Mouse (Mus musculus) hindbrain, embryonic 10.5 days (tissue): ENCODE data around the gene Fam207a. TPM values are rescaled to one million over a fixed set of nuclear protein-coding genes. Genes with fewer than 3 reads are reported as not detected.

Experiments
- DNase-seq: peaks from one replicate; pipeline ENCODE4 v3.0.0-alpha.2; 2017; ENCODE audit warnings: low spot score
- H3K27ac ChIP-seq: fragments of 300-500 bp; sonication (generic); 2 replicates; pipeline ENCODE4 v1.5.1; 2016; ENCODE audit warnings: mild to moderate bottlenecking, moderate library complexity
- H3K27me3 ChIP-seq: fragments of 300-500 bp; sonication (generic); 2 replicates; pipeline ENCODE4 v1.6.1; 2016; ENCODE audit warnings: mild to moderate bottlenecking; ENCODE audit not compliant: poor library complexity, insufficient read depth, severe bottlenecking
- H3K36me3 ChIP-seq: fragments of 300-500 bp; sonication (generic); 2 replicates; pipeline ENCODE4 v1.6.1; 2016; ENCODE audit warnings: mild to moderate bottlenecking, moderate library complexity
- H3K4me1 ChIP-seq: fragments of 300-500 bp; sonication (generic); replicated peaks from 2 replicates; pipeline ENCODE4 v1.6.1; 2016; ENCODE audit warnings: mild to moderate bottlenecking
- H3K4me3 ChIP-seq: fragments of 300-500 bp; sonication (generic); 2 replicates; pipeline ENCODE4 v1.5.1; 2016; ENCODE audit warnings: mild to moderate bottlenecking, moderate library complexity
- H3K9me3 ChIP-seq: fragments of 300-500 bp; sonication (generic); 2 replicates; pipeline ENCODE4 v1.6.1; 2016; ENCODE audit warnings: mild to moderate bottlenecking, moderate library complexity
- WGBS: fragments of 180-500 bp; shearing (Covaris S2); methylation state at CpG from one replicate; pipeline ENCODE4 v1.1.7; 2016; 5-methylcytosine and 5-hydroxymethylcytosine counted together
- polyA plus RNA-seq: library from polyadenylated mRNA; unstranded; fragments of >200 nt; fragmentation: Nextera tagmentation; extraction: Ambion mirVana; gene quantifications from 2 replicates; pipeline ENCODE4 v1.2.1, GENCODE M21; 2016

Fam207a gene
- polyA plus RNA-seq, 1 experiment from 2014 or later = 50.0 TPM

GRCm38 (mm10) chr10:77481814-77482213, 33.8 kb downstream of the Fam207a start:
- H3K4me3 ChIP-seq = no peak overlapping the region
- no peak overlapping the region for H3K27ac ChIP-seq
- H3K36me3 ChIP-seq = peaks cover 15% of the 10 kb centered on the region
- 0 out of 2 replicates have a peak, but pooled peaks cover 5% of the 10 kb centered on the region for H3K4me1 ChIP-seq
- H3K9me3 ChIP-seq = no peaks in the 10 kb centered on the region
- H3K27me3 ChIP-seq = no peaks in the 10 kb centered on the region
- DNase-seq = no peak

GRCm38 (mm10) chr10:77479972-77480371, 35.6 kb downstream of the Fam207a start:
- Histone ChIP-seq H3K36me3 (no peaks in the 10 kb centered on the region), H3K27me3 (no peaks in the 10 kb centered on the region), H3K27ac (no peak overlapping the region), H3K4me1 (0 out of 2 replicates have a peak, but pooled peaks cover 5% of the 10 kb centered on the region), H3K4me3 (no peak overlapping the region), H3K9me3 (no peaks in the 10 kb centered on the region)
- WGBS = 91% methylated on average over 1 of the region's 1 CpGs
- DNase-seq = no peak

- H3K27me3 ChIP-seq = no peaks in the 10 kb centered on the region
- H3K4me3 ChIP-seq = no peak overlapping the region
- no peaks in the 10 kb centered on the region for H3K9me3 ChIP-seq
- WGBS = 93% methylated on average over 3 of the region's 3 CpGs
- H3K27ac ChIP-seq = no peak overlapping the region
- no peaks in the 10 kb centered on the region for H3K4me1 ChIP-seq
- no peak for DNase-seq
- H3K36me3 ChIP-seq = no peaks in the 10 kb centered on the region
These were observed 38.7 kb downstream of the Fam207a start for GRCm38 (mm10) chr10:77476907-77477306.

GRCm38 (mm10) chr10:77472188-77472587, 43.4 kb downstream of the Fam207a start:
- H3K27ac ChIP-seq = no peak overlapping the region
- DNase-seq = no peak
- peaks cover 5% of the 10 kb centered on the region; the same call in 1 of the 2 replicates for H3K4me1 ChIP-seq
- no peaks in the 10 kb centered on the region for H3K9me3 ChIP-seq
- H3K27me3 ChIP-seq = no peaks in the 10 kb centered on the region
- no peak overlapping the region for H3K4me3 ChIP-seq
- WGBS = 69% methylated on average over 5 of the region's 5 CpGs
- no peaks in the 10 kb centered on the region for H3K36me3 ChIP-seq

GRCm38 (mm10) chr10:77471512-77471911, 44.1 kb downstream of the Fam207a start:
- Histone ChIP-seq H3K9me3 (no peaks in the 10 kb centered on the region), H3K36me3 (no peaks in the 10 kb centered on the region), H3K4me3 (no peak overlapping the region), H3K4me1 (peaks cover 5% of the 10 kb centered on the region; the same call in 1 of the 2 replicates), H3K27me3 (no peaks in the 10 kb centered on the region), H3K27ac (no peak overlapping the region)
- DNase-seq = no peak
- WGBS = 85% methylated on average over 7 of the region's 7 CpGs

- Histone ChIP-seq H3K27me3 (no peaks in the 10 kb centered on the region), H3K9me3 (no peaks in the 10 kb centered on the region), H3K4me3 (no peak overlapping the region), H3K27ac (no peak overlapping the region), H3K4me1 (peaks cover 5% of the 10 kb centered on the region; the same call in 1 of the 2 replicates), H3K36me3 (no peaks in the 10 kb centered on the region)
- DNase-seq = no peak
- WGBS = 81% methylated on average over 3 of the region's 3 CpGs
These were observed 44.8 kb downstream of the Fam207a start for GRCm38 (mm10) chr10:77470763-77471162.

- peak overlapping the region; percentile 40; the same call in 1 of the 2 replicates for H3K27ac ChIP-seq
- no peaks in the 10 kb centered on the region for H3K27me3 ChIP-seq
- no peak for DNase-seq
- no peaks in the 10 kb centered on the region for H3K36me3 ChIP-seq
- H3K4me3 ChIP-seq = no peak overlapping the region
- 69% methylated on average over 4 of the region's 4 CpGs for WGBS
- no peaks in the 10 kb centered on the region for H3K9me3 ChIP-seq
- peaks cover 5% of the 10 kb centered on the region; the same call in 1 of the 2 replicates for H3K4me1 ChIP-seq
These were observed 46.9 kb downstream of the Fam207a start for GRCm38 (mm10) chr10:77468675-77469074.

- Histone ChIP-seq H3K9me3 (no peaks in the 10 kb centered on the region), H3K4me3 (no peak overlapping the region), H3K27ac (no peak overlapping the region), H3K27me3 (no peaks in the 10 kb centered on the region), H3K36me3 (no peaks in the 10 kb centered on the region), H3K4me1 (peaks cover 5% of the 10 kb centered on the region; the same call in 1 of the 2 replicates)
- no peak for DNase-seq
- WGBS = 87% methylated on average over 6 of the region's 6 CpGs
These were observed 48.2 kb downstream of the Fam207a start for GRCm38 (mm10) chr10:77467407-77467806.

- no peaks in the 10 kb centered on the region for H3K27me3 ChIP-seq
- H3K9me3 ChIP-seq = no peaks in the 10 kb centered on the region
- WGBS = 87% methylated on average over 5 of the region's 5 CpGs
- H3K4me3 ChIP-seq = no peak overlapping the region
- no peak for DNase-seq
- H3K4me1 ChIP-seq = peaks cover 5% of the 10 kb centered on the region; the same call in 1 of the 2 replicates
- H3K36me3 ChIP-seq = no peaks in the 10 kb centered on the region
- no peak overlapping the region for H3K27ac ChIP-seq
These were observed 49.7 kb downstream of the Fam207a start for GRCm38 (mm10) chr10:77465902-77466301.

- Histone ChIP-seq H3K36me3 (no peaks in the 10 kb centered on the region), H3K9me3 (no peaks in the 10 kb centered on the region), H3K27me3 (no peaks in the 10 kb centered on the region), H3K4me3 (no peak overlapping the region), H3K4me1 (peaks cover 5% of the 10 kb centered on the region; the same call in 1 of the 2 replicates), H3K27ac (no peak overlapping the region)
- 83% methylated on average over 10 of the region's 10 CpGs for WGBS
- DNase-seq = no peak
These were observed 51.2 kb downstream of the Fam207a start for GRCm38 (mm10) chr10:77464181-77464936.

- 89% methylated on average over 8 of the region's 8 CpGs for WGBS
- Histone ChIP-seq H3K9me3 (no peaks in the 10 kb centered on the region), H3K4me1 (peaks cover 6% of the 10 kb centered on the region; the same call in 1 of the 2 replicates), H3K36me3 (no peaks in the 10 kb centered on the region), H3K4me3 (no peak overlapping the region), H3K27me3 (no peaks in the 10 kb centered on the region), H3K27ac (no peak overlapping the region)
- no peak for DNase-seq
These were observed 54.4 kb downstream of the Fam207a start for GRCm38 (mm10) chr10:77461161-77461560.

- no peak overlapping the region for H3K4me3 ChIP-seq
- no peaks in the 10 kb centered on the region for H3K27me3 ChIP-seq
- H3K4me1 ChIP-seq = peaks cover 10% of the 10 kb centered on the region; the same call in 1 of the 2 replicates
- no peaks in the 10 kb centered on the region for H3K9me3 ChIP-seq
- no peak overlapping the region for H3K27ac ChIP-seq
- no peaks in the 10 kb centered on the region for H3K36me3 ChIP-seq
- 84% methylated on average over 3 of the region's 3 CpGs for WGBS
- DNase-seq = no peak
These were observed 57.9 kb downstream of the Fam207a start for GRCm38 (mm10) chr10:77457701-77458100.

GRCm38 (mm10) chr10:77456507-77456906, 59.1 kb downstream of the Fam207a start:
- no peak overlapping the region for H3K4me3 ChIP-seq
- 64% methylated on average over 7 of the region's 7 CpGs for WGBS

More at GRCm38 (mm10) chr10:77456507-77456906, 59.1 kb downstream of the Fam207a start:
- H3K36me3 ChIP-seq = no peaks in the 10 kb centered on the region
- no peaks in the 10 kb centered on the region for H3K27me3 ChIP-seq
- no peaks in the 10 kb centered on the region for H3K9me3 ChIP-seq
- DNase-seq = no peak
- H3K4me1 ChIP-seq = peaks cover 10% of the 10 kb centered on the region; the same call in 1 of the 2 replicates
- H3K27ac ChIP-seq = no peak overlapping the region
